Mouse (Mus musculus): Measurements from ENCODE around the gene Atg9a. TPM values are rescaled to one million over a fixed set of nuclear protein-coding genes. Genes with fewer than 3 reads are reported as not detected.

Gene Atg9a
- polyA plus RNA-seq, 1 experiment from 2014 or later = 17.4 TPM

DNA sequence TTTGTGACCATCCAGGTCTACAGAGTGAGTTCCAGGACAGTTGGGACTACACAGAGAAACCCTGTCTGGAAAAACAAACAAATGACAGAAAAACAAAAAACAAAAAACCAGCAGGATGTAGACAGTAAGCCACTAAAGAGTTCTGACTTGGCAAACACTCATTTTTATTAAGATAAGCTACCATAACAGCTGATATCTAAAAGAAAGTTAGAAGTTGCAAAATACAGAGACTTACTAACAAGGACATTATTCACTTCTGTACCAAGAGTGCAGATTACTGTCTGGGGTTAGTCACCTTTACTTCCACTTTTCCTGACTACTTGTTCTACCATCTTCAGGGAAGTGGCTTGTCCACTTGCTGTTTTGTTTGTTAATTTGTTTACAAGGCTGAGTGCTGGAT lies 33.0 kb downstream of the Atg9a start:
- Histone ChIP-seq H3K27ac (replicated peaks) (no peak overlapping the region), H3K9me3 (ENCODE audit: control insufficient read depth, low read length) (no peaks in the 10 kb centered on the region), H3K4me2 (replicated peaks; ENCODE audit: low read depth) (no peak overlapping the region), H3K4me3 (ENCODE audit: low read depth, low read length) (no peak overlapping the region), H3K4me1 (replicated peaks; ENCODE audit: control insufficient read depth, insufficient read depth) (no peaks in the 10 kb centered on the region), H3K9ac (ENCODE audit: low read length) (no peak overlapping the region), H3K27me3 (ENCODE audit: control insufficient read depth, insufficient read depth, low read length) (no peaks in the 10 kb centered on the region), H3K36me3 (ENCODE audit: control insufficient read depth, insufficient read depth, low read length) (no peaks in the 10 kb centered on the region)
- ATAC-seq (ENCODE audit: low FRiP score, low TSS enrichment) = no peak
- TF ChIP-seq EP300 (optimal IDR thresholded peaks at IDR 0.05) (no peak), CTCF (IDR thresholded peaks at IDR 0.05; ENCODE audit: low read depth) (no peak)
- no peak for DNase-seq (ENCODE audit: low spot score)

DNA sequence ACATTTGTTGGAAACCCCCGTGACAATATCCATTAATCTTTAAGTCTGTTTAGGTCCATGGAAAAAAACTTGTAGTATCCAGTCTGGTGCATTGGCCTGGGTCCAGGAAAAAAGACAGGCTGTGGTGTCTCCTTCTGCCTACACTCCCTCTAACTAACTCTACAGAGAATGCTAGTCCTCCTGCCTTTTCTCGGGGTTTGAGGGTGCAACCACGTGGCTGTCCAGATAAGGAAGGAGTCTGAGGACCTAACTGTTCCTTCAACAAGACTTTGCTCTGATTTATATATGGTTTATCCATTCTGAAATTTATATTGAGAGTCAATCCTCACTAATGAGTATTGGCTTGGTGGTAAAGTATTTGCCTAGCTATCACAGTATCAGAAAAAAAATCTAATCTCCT lies 36.2 kb downstream of the Atg9a start:
- no peak overlapping the region for H3K4me3 ChIP-seq (ENCODE audit: low read depth, low read length)
- H3K9me3 ChIP-seq (ENCODE audit: control insufficient read depth, low read length) = no peaks in the 10 kb centered on the region
- H3K36me3 ChIP-seq (ENCODE audit: control insufficient read depth, insufficient read depth, low read length) = no peaks in the 10 kb centered on the region
- ATAC-seq (ENCODE audit: low FRiP score, low TSS enrichment) = no peak
- 38% methylated on average over 3 of the region's 3 CpGs for WGBS
- H3K4me2 ChIP-seq (replicated peaks; ENCODE audit: low read depth) = no peak overlapping the region
- no peak overlapping the region for H3K9ac ChIP-seq (ENCODE audit: low read length)
- no peak for TF ChIP-seq EP300 (optimal IDR thresholded peaks at IDR 0.05)
- TF ChIP-seq CTCF (IDR thresholded peaks at IDR 0.05; ENCODE audit: low read depth) = no peak
- no peaks in the 10 kb centered on the region for H3K27me3 ChIP-seq (ENCODE audit: control insufficient read depth, insufficient read depth, low read length)
- H3K27ac ChIP-seq (replicated peaks) = no peak overlapping the region
- no peak for DNase-seq (ENCODE audit: low spot score)
- H3K4me1 ChIP-seq (replicated peaks; ENCODE audit: control insufficient read depth, insufficient read depth) = no peaks in the 10 kb centered on the region

GRCm38 (mm10) chr1:75148727-75149126 lies 43.3 kb downstream of the Atg9a start:
- Histone ChIP-seq H3K27ac (replicated peaks) (no peak overlapping the region), H3K4me1 (replicated peaks; ENCODE audit: control insufficient read depth, insufficient read depth) (no peaks in the 10 kb centered on the region), H3K27me3 (ENCODE audit: control insufficient read depth, insufficient read depth, low read length) (no peaks in the 10 kb centered on the region), H3K9ac (ENCODE audit: low read length) (no peak overlapping the region), H3K4me2 (replicated peaks; ENCODE audit: low read depth) (no peak overlapping the region), H3K4me3 (ENCODE audit: low read depth, low read length) (no peak overlapping the region), H3K9me3 (ENCODE audit: control insufficient read depth, low read length) (no peaks in the 10 kb centered on the region), H3K36me3 (ENCODE audit: control insufficient read depth, insufficient read depth, low read length) (peaks cover 34% of the 10 kb centered on the region)
- TF ChIP-seq CTCF (IDR thresholded peaks at IDR 0.05; ENCODE audit: low read depth) (no peak), EP300 (optimal IDR thresholded peaks at IDR 0.05) (no peak)
- ATAC-seq (ENCODE audit: low FRiP score, low TSS enrichment) (no peak), DNase-seq (ENCODE audit: low spot score) (no peak)
- 87% methylated on average over 4 of the region's 4 CpGs for WGBS

DNA sequence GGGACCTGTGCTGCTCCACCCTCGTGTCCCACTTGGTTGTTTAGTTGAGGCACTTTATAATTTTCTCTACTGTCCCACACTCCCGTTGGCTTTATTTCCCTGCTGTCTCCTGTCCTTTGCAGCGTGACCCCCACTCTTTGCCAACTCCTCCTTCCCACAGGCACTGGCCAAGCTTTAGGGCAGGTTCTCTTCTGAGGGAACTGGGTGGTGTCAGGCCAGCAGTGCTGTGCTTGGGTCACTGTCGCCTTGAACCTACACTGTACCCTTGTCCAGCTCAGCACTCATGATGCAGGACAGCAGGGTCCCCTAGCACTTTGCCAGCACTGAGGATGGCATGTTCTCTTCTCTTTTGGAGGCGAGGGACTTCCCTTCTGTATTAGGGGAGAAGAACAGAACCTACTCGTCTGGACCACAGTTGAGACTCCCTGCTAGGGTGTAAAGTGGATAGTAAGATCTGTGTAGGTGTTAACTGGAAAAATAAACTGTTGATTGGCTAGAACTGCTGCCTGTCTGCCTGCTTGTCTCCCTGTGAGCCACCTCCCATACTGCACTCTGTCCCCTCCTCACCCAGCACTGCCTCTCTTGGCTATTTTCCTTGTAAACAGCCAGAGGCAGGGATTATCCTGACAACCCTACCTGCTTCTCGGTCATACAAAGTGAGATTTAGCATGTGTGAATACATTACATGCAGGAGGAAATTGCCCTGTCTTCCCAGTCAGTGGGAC lies 44.4 kb downstream of the Atg9a start:
- TF ChIP-seq EP300 (optimal IDR thresholded peaks at IDR 0.05) (no peak), CTCF (IDR thresholded peaks at IDR 0.05; ENCODE audit: low read depth) (no peak)
- H3K4me3 ChIP-seq (ENCODE audit: low read depth, low read length) = no peak overlapping the region
- no peak for ATAC-seq (ENCODE audit: low FRiP score, low TSS enrichment)
- H3K4me1 ChIP-seq (replicated peaks; ENCODE audit: control insufficient read depth, insufficient read depth) = 0 out of 2 replicates have a peak, but pooled peaks cover 3% of the 10 kb centered on the region
- no peaks in the 10 kb centered on the region for H3K9me3 ChIP-seq (ENCODE audit: control insufficient read depth, low read length)
- no peaks in the 10 kb centered on the region for H3K27me3 ChIP-seq (ENCODE audit: control insufficient read depth, insufficient read depth, low read length)
- no peak overlapping the region for H3K27ac ChIP-seq (replicated peaks)
- H3K4me2 ChIP-seq (replicated peaks; ENCODE audit: low read depth) = no peak overlapping the region
- 77% methylated on average over 7 of the region's 7 CpGs for WGBS
- no peak overlapping the region for H3K9ac ChIP-seq (ENCODE audit: low read length)
- peaks cover 34% of the 10 kb centered on the region for H3K36me3 ChIP-seq (ENCODE audit: control insufficient read depth, insufficient read depth, low read length)
- DNase-seq (ENCODE audit: low spot score) = no peak

- no peak overlapping the region for H3K27ac ChIP-seq (replicated peaks)
- TF ChIP-seq EP300 (optimal IDR thresholded peaks at IDR 0.05) (no peak), CTCF (IDR thresholded peaks at IDR 0.05; ENCODE audit: low read depth) (no peak)
- H3K9me3 ChIP-seq (ENCODE audit: control insufficient read depth, low read length) = no peaks in the 10 kb centered on the region
- no peaks in the 10 kb centered on the region for H3K27me3 ChIP-seq (ENCODE audit: control insufficient read depth, insufficient read depth, low read length)
- ATAC-seq (ENCODE audit: low FRiP score, low TSS enrichment) (no peak), DNase-seq (ENCODE audit: low spot score) (no peak)
- H3K9ac ChIP-seq (ENCODE audit: low read length) = no peak overlapping the region
- 0 out of 2 replicates have a peak, but pooled peaks cover 3% of the 10 kb centered on the region for H3K4me1 ChIP-seq (replicated peaks; ENCODE audit: control insufficient read depth, insufficient read depth)
- no peak overlapping the region for H3K4me2 ChIP-seq (replicated peaks; ENCODE audit: low read depth)
- WGBS = 96% methylated on average over 3 of the region's 3 CpGs
- H3K36me3 ChIP-seq (ENCODE audit: control insufficient read depth, insufficient read depth, low read length) = peaks cover 33% of the 10 kb centered on the region
- no peak overlapping the region for H3K4me3 ChIP-seq (ENCODE audit: low read depth, low read length)
Observed at GRCm38 (mm10) chr1:75145589-75145988, 46.4 kb downstream of the Atg9a start.

Measured in stomach, postnatal 0 days (tissue).